Mouse (Mus musculus): ENCODE measurements around the gene Mertk. TPM values are rescaled to one million over a fixed set of nuclear protein-coding genes. Genes with fewer than 3 reads are reported as not detected.
A peak's percentile ranks its signal among the peaks of the same experiment; 100 is the strongest.

Gene Mertk
- total RNA-seq, 2 experiments from 2014 or later: 23.2 to 26.4 TPM

- DNase-seq (ENCODE audit: low spot score in 2 of 2): no peak
Measured at GRCm38 (mm10) chr2:128762008-128762407, 63.3 kb downstream of the Mertk start.

- DNase-seq (ENCODE audit: low spot score in 2 of 2): no peak
Measured at GRCm38 (mm10) chr2:128765787-128766186, 67.0 kb downstream of the Mertk start.

DNA sequence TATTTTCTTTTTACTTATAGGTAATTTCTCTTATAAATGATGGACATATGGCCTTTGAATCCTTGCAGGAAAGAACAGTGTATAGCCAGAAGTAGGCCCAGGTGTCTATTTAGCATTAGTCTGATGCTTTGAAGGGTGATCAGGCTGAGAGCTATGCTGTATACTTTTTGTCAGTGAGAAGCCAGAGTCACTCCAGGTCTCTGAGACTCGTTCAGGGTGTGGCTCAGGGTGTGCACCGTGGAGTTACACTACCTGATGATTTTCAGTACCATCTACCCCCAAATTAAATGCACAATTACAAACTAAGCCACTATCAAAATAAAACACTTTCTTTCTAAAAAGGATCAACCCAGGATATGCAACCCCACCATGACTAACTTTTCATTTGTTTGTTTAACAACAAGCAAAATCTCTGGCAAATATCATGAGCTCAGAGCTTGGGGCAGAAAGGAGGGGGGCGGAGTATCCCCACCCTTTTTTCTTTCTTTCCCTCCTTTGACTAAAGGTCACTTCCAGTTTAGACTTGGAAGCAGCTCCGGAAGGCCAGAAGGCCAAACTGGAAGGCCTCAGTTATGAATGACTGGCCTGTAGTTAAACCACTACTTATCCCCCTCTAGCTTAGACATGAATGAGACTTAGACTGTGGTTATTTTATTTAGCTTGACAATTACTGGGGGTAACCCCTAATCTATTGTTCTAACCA is 69.9 kb downstream of the Mertk start:
- DNase-seq (ENCODE audit: low spot score in 2 of 2): no peak

DNA sequence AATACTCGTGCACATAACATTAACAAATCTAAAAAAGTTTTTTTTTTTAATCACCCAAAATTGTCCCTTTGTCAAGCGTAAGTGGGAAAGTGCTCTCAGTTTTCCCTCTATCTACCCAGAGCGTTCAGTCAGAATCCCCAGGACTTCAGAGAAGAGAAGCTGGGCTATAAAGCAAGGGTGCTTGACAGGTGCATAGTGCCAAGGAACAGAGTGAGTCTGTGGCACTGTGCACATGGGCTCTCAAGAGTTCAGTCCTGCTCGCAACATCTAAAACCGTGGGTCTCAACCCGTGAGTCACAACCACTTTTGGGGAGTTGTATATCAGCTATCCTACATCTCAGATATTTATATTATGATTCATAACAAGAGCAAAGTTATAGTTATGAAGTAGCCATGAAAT is 71.8 kb downstream of the Mertk start:
- no peak for DNase-seq (ENCODE audit: low spot score in 2 of 2)

- DNase-seq (ENCODE audit: low spot score in 2 of 2): no peak
Measured at GRCm38 (mm10) chr2:128771048-128771447, 72.3 kb downstream of the Mertk start.

- DNase-seq (ENCODE audit: low spot score in 2 of 2): no peak
Measured at GRCm38 (mm10) chr2:128771750-128772338, 73.1 kb downstream of the Mertk start.

GRCm38 (mm10) chr2:128782231-128782630 is 83.5 kb downstream of the Mertk start:
- no peak for DNase-seq (ENCODE audit: low spot score in 2 of 2)

- no peak for DNase-seq (ENCODE audit: low spot score in 2 of 2)
Measured at GRCm38 (mm10) chr2:128783660-128784345, 85.0 kb downstream of the Mertk start.

DNA sequence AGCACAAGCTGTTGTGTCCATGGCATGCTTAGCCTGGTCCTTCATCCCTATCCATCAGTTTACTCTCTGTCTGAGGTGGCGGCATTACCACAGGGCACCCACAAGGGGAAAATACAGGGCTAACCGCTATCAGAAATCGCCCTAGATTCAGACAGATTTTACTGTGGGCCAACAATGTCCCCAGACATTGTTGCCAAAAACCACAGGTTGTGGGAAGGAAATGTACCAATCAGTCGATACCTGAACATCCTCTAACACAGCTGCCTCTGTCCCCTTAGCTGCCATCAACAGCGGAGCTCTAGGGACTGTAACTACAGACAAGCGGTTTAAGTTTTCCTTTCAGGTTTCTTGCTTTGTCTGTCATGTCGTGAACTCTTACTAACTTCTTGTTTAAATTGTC is 86.1 kb downstream of the Mertk start:
- DNase-seq (ENCODE audit: low spot score in 2 of 2): no peak

GRCm38 (mm10) chr2:128786341-128786740 is 87.6 kb downstream of the Mertk start:
- no peak for DNase-seq (ENCODE audit: low spot score in 2 of 2)

DNA sequence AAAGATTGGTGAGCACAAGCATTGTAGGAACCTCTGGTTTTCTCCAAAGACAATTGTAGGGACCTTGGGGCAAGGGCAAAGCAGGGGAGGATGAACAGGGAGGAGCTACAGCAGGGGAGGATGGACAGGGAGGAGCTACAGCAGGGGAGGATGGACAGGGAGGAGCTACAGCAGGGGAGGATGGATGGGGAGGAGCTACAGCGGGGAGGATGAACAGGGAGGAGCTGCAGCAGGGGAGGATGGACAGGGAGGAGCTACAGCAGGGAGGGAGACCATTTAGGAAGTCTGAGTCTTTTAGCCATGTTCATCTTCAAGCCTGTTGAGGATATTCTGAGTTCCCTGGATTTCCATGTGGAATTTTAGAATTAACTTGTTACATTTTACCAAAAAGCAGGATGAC is 88.0 kb downstream of the Mertk start:
- no peak for DNase-seq (ENCODE audit: low spot score in 2 of 2)

- no peak for DNase-seq (ENCODE audit: low spot score in 2 of 2)
Measured at GRCm38 (mm10) chr2:128787805-128788204, 89.0 kb downstream of the Mertk start.

GRCm38 (mm10) chr2:128790875-128791614 is 92.3 kb downstream of the Mertk start:
- DNase-seq (ENCODE audit: low spot score in 2 of 2): no peak

DNA sequence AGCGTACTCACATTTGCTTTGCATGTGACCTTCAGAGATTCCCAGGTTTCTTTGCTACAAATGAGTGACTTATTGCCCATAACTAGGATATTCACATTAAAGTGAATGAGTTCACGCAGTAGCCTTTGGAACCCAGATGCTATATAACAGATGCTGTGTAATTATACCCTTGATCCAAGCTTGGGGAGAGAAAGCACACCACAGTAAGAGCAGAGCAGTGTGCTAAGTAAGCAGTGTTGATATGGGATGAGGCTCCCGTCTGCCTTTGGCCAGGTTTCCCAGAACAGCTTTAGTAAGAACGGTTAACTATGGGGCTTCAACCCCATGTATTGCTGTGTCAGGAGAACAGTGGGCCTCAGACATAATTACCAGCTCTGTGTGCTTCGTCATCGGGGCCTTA is 95.2 kb downstream of the Mertk start:
- no peak for DNase-seq (ENCODE audit: low spot score in 2 of 2)

- DNase-seq (ENCODE audit: low spot score in 2 of 2): no peak
Measured at GRCm38 (mm10) chr2:128796463-128796862, 97.7 kb downstream of the Mertk start.

DNA sequence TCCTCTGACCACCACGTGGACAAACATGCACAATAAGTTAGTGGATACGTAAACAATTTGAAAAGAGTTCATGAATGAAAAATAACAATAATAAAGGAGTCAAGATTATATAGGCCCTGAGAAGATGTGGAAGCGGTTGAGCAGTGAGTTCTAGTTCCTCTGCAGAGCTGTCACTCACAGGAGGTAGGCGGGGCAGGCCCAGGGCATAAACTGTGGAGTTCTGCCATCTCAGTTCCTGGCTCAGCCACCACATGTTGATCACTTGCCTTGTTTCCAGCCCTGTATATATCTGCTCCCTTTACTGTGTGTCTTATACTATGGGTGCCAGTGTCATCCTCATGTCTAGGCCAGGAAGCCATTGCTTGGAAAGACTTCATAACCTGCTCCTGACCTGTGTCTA is 104.7 kb downstream of the Mertk start:
- no peak for DNase-seq (ENCODE audit: low spot score in 2 of 2)

DNA sequence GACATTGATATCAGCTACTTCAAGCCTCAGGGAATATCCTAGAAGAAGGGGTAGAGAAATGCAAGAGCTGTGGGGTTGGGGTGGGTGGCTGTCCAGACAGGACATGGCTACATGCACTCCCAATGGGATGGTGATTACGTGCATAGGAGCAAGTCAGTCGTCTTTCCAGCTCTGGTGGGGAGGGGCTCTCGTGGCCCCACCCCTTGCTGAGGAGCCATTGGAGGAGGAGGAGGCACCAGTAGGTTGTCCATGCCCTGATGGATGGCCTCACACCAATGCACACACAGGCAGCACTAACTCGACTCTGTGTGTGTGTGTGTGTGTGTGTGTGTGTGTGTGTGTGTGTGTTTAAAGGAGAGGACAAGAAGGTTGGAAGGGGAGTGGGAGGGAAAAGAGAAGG is 106.6 kb downstream of the Mertk start:
- no peak for DNase-seq (ENCODE audit: low spot score in 2 of 2)

DNA sequence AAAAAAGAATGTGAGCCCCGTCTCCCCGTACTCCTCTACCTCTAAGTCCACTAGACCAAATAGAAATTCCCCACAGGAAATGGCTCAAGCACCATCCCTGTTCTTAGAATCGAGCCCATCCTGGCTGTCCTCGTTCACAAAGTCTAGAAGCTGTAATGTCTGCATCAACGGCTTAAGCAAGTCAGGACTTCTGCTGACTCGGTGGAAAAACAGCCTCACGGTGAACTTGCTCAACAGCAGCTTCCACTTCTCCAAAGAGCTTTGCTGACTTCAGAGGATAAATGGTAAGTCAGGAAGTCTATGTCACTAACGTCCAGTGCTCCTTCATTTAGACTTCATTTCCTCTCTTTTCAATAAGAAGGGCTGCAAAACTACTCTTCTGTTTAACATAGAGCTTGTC is 107.8 kb downstream of the Mertk start:
- no peak for DNase-seq (ENCODE audit: low spot score in 2 of 2)

GRCm38 (mm10) chr2:128812761-128813160 is 114.0 kb downstream of the Mertk start:
- DNase-seq (ENCODE audit: low spot score in 2 of 2): no peak

DNA sequence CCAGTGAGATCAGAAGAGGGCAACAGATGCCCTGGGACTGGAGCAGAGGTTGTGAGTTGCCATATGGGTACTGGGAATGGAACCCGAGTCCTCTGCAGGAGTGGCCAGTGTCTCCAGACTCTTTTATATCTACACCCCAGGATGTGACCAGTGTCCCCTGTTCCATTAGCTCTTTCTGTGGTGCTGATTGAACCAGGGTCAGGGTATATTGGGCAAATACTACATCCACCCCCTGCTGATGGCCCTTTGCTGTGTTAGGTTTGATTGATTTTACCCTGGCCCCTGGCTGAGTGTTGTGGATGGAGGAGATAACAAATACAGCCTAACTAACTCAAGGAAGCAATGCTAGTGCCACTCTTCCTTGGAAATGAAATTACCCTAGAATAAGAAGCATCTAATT is 117.6 kb downstream of the Mertk start:
- DNase-seq (ENCODE audit: low spot score in 2 of 2): no peak

- DNase-seq (ENCODE audit: low spot score in 2 of 2): no peak
Measured at GRCm38 (mm10) chr2:128816916-128817315, 118.2 kb downstream of the Mertk start.

- peak; percentile 52 to 57 for DNase-seq (ENCODE audit: low spot score in 2 of 2)
Measured at GRCm38 (mm10) chr2:128817387-128817785, 118.6 kb downstream of the Mertk start.

All from left cerebral cortex, adult 18-20 months (tissue).